Mouse (Mus musculus) lung, embryonic 14.5 days (tissue): ENCODE data around the gene Gipc2. TPM values are rescaled to one million over a fixed set of nuclear protein-coding genes. Genes with fewer than 3 reads are reported as not detected.

Source experiments
- ATAC-seq: fragments of 200-750 bp; cut with Nextera tagmentation; 2 replicates; pipeline ENCODE4 v1.8.0; 2017; ENCODE audit warnings: mild to moderate bottlenecking, moderate TSS enrichment, moderate library complexity; ENCODE audit not compliant: insufficient read depth
- DNase-seq: peaks from one replicate; pipeline ENCODE4 v3.0.0-alpha.2; 2015
- H3K27ac ChIP-seq: fragments of 300-500 bp; sonication (generic); 2 replicates; pipeline ENCODE4 v1.5.1; 2014; ENCODE audit warnings: low read depth, mild to moderate bottlenecking, moderate library complexity
- H3K27me3 ChIP-seq: fragments of 300-500 bp; sonication (generic); 2 replicates; pipeline ENCODE4 v1.6.1; 2014; ENCODE audit warnings: low read length, control low read depth; ENCODE audit not compliant: insufficient read depth
- H3K36me3 ChIP-seq: fragments of 300-500 bp; sonication (generic); 2 replicates; pipeline ENCODE4 v1.6.1; 2014; ENCODE audit warnings: control low read depth; ENCODE audit not compliant: insufficient read depth
- H3K4me1 ChIP-seq: fragments of 300-500 bp; sonication (generic); 2 replicates; pipeline ENCODE4 v1.6.1; 2014; ENCODE audit warnings: antibody characterized with exemption, control low read depth; ENCODE audit not compliant: insufficient read depth
- H3K4me2 ChIP-seq: fragments of 300-500 bp; sonication (generic); 2 replicates; pipeline ENCODE4 v1.6.1; 2014; ENCODE audit warnings: mild to moderate bottlenecking
- H3K4me3 ChIP-seq: fragments of 300-500 bp; sonication (generic); 2 replicates; pipeline ENCODE4 v1.5.1; 2014; ENCODE audit warnings: low read depth, low read length
- H3K9ac ChIP-seq: fragments of 300-500 bp; sonication (generic); 2 replicates; pipeline ENCODE4 v1.6.1; 2014
- H3K9me3 ChIP-seq: fragments of 300-500 bp; sonication (generic); 2 replicates; pipeline ENCODE4 v1.6.1; 2016; ENCODE audit warnings: low read depth, low read length, control low read depth
- CTCF ChIP-seq: IDR thresholded peaks from 2 replicates; pipeline ENCODE4 v1.5.1; 2016; ENCODE audit warnings: antibody characterized with exemption, low read depth
- WGBS: fragments of 180-500 bp; shearing (Covaris S2); extraction: QIAGEN DNeasy Blood & Tissue Kit; methylation state at CpG from one replicate; pipeline ENCODE4 v1.1.7; 2014; 5-methylcytosine and 5-hydroxymethylcytosine counted together
- polyA plus RNA-seq: library from polyadenylated mRNA; unstranded; fragments of >200 nt; fragmentation: Nextera tagmentation; extraction: Ambion mirVana; gene quantifications from 2 replicates; pipeline ENCODE4 v1.2.1, GENCODE M21; 2014

The Gipc2 gene
- polyA plus RNA-seq, 1 experiment from 2014 or later: 6.8 TPM

- WGBS: 57% methylated on average over 4 of the region's 4 CpGs
- H3K4me3 ChIP-seq: no peak overlapping the region
- H3K4me2 ChIP-seq: no peak overlapping the region
- H3K9ac ChIP-seq: no peak overlapping the region
- H3K4me1 ChIP-seq: no peaks in the 10 kb centered on the region
- H3K36me3 ChIP-seq: no peaks in the 10 kb centered on the region
- no peak overlapping the region for H3K27ac ChIP-seq
- TF ChIP-seq CTCF: no peak
- peak; percentile 56 for ATAC-seq
- no peaks in the 10 kb centered on the region for H3K27me3 ChIP-seq
- no peaks in the 10 kb centered on the region for H3K9me3 ChIP-seq
- peak; percentile 9 for DNase-seq
Measured at GRCm38 (mm10) chr3:152054260-152054659, 111.8 kb downstream of the Gipc2 start.

- DNase-seq: no peak
- H3K4me2 ChIP-seq: no peak overlapping the region
- H3K27ac ChIP-seq: no peak overlapping the region
- 86% methylated on average over 2 of the region's 2 CpGs for WGBS
- no peaks in the 10 kb centered on the region for H3K27me3 ChIP-seq
- H3K4me1 ChIP-seq: no peaks in the 10 kb centered on the region
- no peaks in the 10 kb centered on the region for H3K36me3 ChIP-seq
- no peak for ATAC-seq
- TF ChIP-seq CTCF: no peak
- H3K9ac ChIP-seq: no peak overlapping the region
- H3K4me3 ChIP-seq: no peak overlapping the region
- H3K9me3 ChIP-seq: no peaks in the 10 kb centered on the region
Measured at GRCm38 (mm10) chr3:152051959-152052358, 114.1 kb downstream of the Gipc2 start.

- Histone ChIP-seq H3K4me3 (no peak overlapping the region), H3K27me3 (no peaks in the 10 kb centered on the region), H3K4me2 (no peak overlapping the region), H3K9me3 (no peaks in the 10 kb centered on the region), H3K27ac (no peak overlapping the region), H3K9ac (no peak overlapping the region), H3K4me1 (no peaks in the 10 kb centered on the region), H3K36me3 (no peaks in the 10 kb centered on the region)
- no peak for TF ChIP-seq CTCF
- no peak for ATAC-seq
- DNase-seq: no peak
Measured at GRCm38 (mm10) chr3:152047914-152048313, 118.1 kb downstream of the Gipc2 start.

GRCm38 (mm10) chr3:152046895-152047294, 119.1 kb downstream of the Gipc2 start:
- H3K27me3 ChIP-seq: no peaks in the 10 kb centered on the region
- H3K9ac ChIP-seq: no peak overlapping the region
- no peaks in the 10 kb centered on the region for H3K36me3 ChIP-seq
- no peak overlapping the region for H3K4me3 ChIP-seq
- DNase-seq (peak; percentile 12), ATAC-seq (no peak)
- no peaks in the 10 kb centered on the region for H3K4me1 ChIP-seq
- TF ChIP-seq CTCF: no peak
- H3K27ac ChIP-seq: no peak overlapping the region
- no peaks in the 10 kb centered on the region for H3K9me3 ChIP-seq
- WGBS: 73% methylated on average over 3 of the region's 3 CpGs
- H3K4me2 ChIP-seq: no peak overlapping the region

Other genes with a start within 250 kb of the Gipc2 start
- 33.7 and 36.8 TPM in 2 replicates for gene Dnajb4, start 44.1 kb upstream of the Gipc2 start, polyA plus RNA-seq
- 300 and 305 TPM in 2 replicates for gene Fubp1, start 44.2 kb upstream of the Gipc2 start, polyA plus RNA-seq
- 72.6 and 80.5 TPM in 2 replicates for gene Nexn, start 100.1 kb upstream of the Gipc2 start, polyA plus RNA-seq
- 18.1 and 20.3 TPM in 2 replicates for gene Miga1, start 174.2 kb upstream of the Gipc2 start, polyA plus RNA-seq
- gene Usp33, start 180.2 kb upstream of the Gipc2 start, polyA plus RNA-seq: 57.4 and 59.0 TPM in 2 replicates
- gene Zzz3, start 229.2 kb upstream of the Gipc2 start, polyA plus RNA-seq: 68.6 and 72.3 TPM in 2 replicates